Comparison of ENCODE assay signal across 15 mouse cellular contexts in genomic region chr15:99861536-99861935, GRCm38 (mm10). TPM values are rescaled to one million over a fixed set of nuclear protein-coding genes. Genes with fewer than 3 reads are reported as not detected.
DNase-seq lines count a peak whose midpoint lies in the region; ATAC-seq and TF ChIP-seq lines count a peak whose summit lies in the region.
"Had no signal": no experiment of that assay in that cellular context is flagged by ENCODE, and none has a peak within 500 bp of the region (broad histone marks: within the 10 kb centered on the region; RNA-seq: fewer than 3 reads in every experiment).

No protein-coding gene starts in this region.

- no peak overlapping the region for H3K4me3 ChIP-seq in intestine, embryonic 14.5 days (ENCODE audit: low read depth, low read length)
- no peak overlapping the region for H3K4me3 ChIP-seq in intestine, postnatal 0 days (ENCODE audit: low read depth, low read length)
- no peak overlapping the region for H3K4me3 ChIP-seq in midbrain, embryonic 10.5 days
- H3K4me3 ChIP-seq in midbrain, embryonic 14.5 days (replicated peaks; ENCODE audit: low read depth, low read length): no peak overlapping the region
- H3K4me3 ChIP-seq in intestine, embryonic 15.5 days (replicated peaks): no peak overlapping the region
- no peak overlapping the region for H3K4me3 ChIP-seq in stomach, embryonic 15.5 days (replicated peaks)
- H3K4me3 ChIP-seq: embryonic facial prominence, embryonic 13.5 days; midbrain, embryonic 13.5 days had no signal

- DNase-seq in intestine, embryonic 14.5 days (ENCODE audit: low spot score): no peak
- DNase-seq in midbrain, embryonic 10.5 days (ENCODE audit: low spot score): no peak
- no peak for DNase-seq in midbrain, embryonic 14.5 days
- DNase-seq in ovary, postnatal 10 days (ENCODE audit: low spot score): no peak
- DNase-seq: cerebellum, adult 11 months; kidney, adult 18-20 months; lung, postnatal 14 days had no signal

- H3K27ac ChIP-seq in intestine, embryonic 14.5 days (ENCODE audit: low read depth): peak overlapping the region; percentile 49
- H3K27ac ChIP-seq in intestine, postnatal 0 days (ENCODE audit: low read depth, low read length): no peak overlapping the region; the same call in 1 of the 2 replicates
- 0 out of 2 replicates have a peak overlapping the region, but pooled peaks have one; percentile 17 for H3K27ac ChIP-seq in midbrain, embryonic 10.5 days (replicated peaks)
- H3K27ac ChIP-seq in midbrain, embryonic 14.5 days (replicated peaks; ENCODE audit: low read depth, low read length): no peak overlapping the region
- 0 out of 2 replicates have a peak overlapping the region, but pooled peaks have one; percentile 5 for H3K27ac ChIP-seq in intestine, embryonic 15.5 days
- H3K27ac ChIP-seq in stomach, embryonic 15.5 days: peak overlapping the region; percentile 68; the same call in 1 of the 2 replicates
- H3K27ac ChIP-seq: embryonic facial prominence, embryonic 13.5 days; midbrain, embryonic 13.5 days had no signal

- no peaks in the 10 kb centered on the region for H3K9me3 ChIP-seq in intestine, embryonic 14.5 days (ENCODE audit: control insufficient read depth, low read length)
- H3K9me3 ChIP-seq in intestine, postnatal 0 days (ENCODE audit: control insufficient read depth): no peaks in the 10 kb centered on the region
- no peaks in the 10 kb centered on the region for H3K9me3 ChIP-seq in midbrain, embryonic 10.5 days (replicated peaks)
- no peaks in the 10 kb centered on the region for H3K9me3 ChIP-seq in midbrain, embryonic 14.5 days (ENCODE audit: control insufficient read depth, low read length)
- no peaks in the 10 kb centered on the region for H3K9me3 ChIP-seq in intestine, embryonic 15.5 days
- no peaks in the 10 kb centered on the region for H3K9me3 ChIP-seq in stomach, embryonic 15.5 days
- H3K9me3 ChIP-seq: embryonic facial prominence, embryonic 13.5 days; midbrain, embryonic 13.5 days had no signal

- peaks cover 8% of the 10 kb centered on the region; the same call in 1 of the 2 replicates for H3K4me1 ChIP-seq in intestine, embryonic 14.5 days (replicated peaks; ENCODE audit: control insufficient read depth, insufficient read depth, low read length)
- peaks cover 8% of the 10 kb centered on the region; the same call in 1 of the 2 replicates for H3K4me1 ChIP-seq in intestine, postnatal 0 days (replicated peaks; ENCODE audit: control insufficient read depth, insufficient read depth, low read length)
- peaks cover 13% of the 10 kb centered on the region for H3K4me1 ChIP-seq in midbrain, embryonic 10.5 days
- H3K4me1 ChIP-seq in midbrain, embryonic 14.5 days (ENCODE audit: control insufficient read depth, insufficient read depth, low read length): peaks cover 6% of the 10 kb centered on the region; the same call in 1 of the 2 replicates
- peaks cover 30% of the 10 kb centered on the region for H3K4me1 ChIP-seq in intestine, embryonic 15.5 days (replicated peaks)
- H3K4me1 ChIP-seq in stomach, embryonic 15.5 days: peaks cover 12% of the 10 kb centered on the region

- 66% methylated on average over 6 of the region's 6 CpGs for WGBS in intestine, embryonic 14.5 days
- 52% methylated on average over 6 of the region's 6 CpGs for WGBS in intestine, postnatal 0 days
- WGBS in midbrain, embryonic 10.5 days: 83% methylated on average over 6 of the region's 6 CpGs
- 85% methylated on average over 6 of the region's 6 CpGs for WGBS in midbrain, embryonic 14.5 days
- WGBS in intestine, embryonic 15.5 days: 56% methylated on average over 6 of the region's 6 CpGs
- WGBS in stomach, embryonic 15.5 days: 65% methylated on average over 6 of the region's 6 CpGs

- no peak overlapping the region for H3K4me2 ChIP-seq in intestine, embryonic 14.5 days (ENCODE audit: low read length)
- H3K4me2 ChIP-seq in intestine, postnatal 0 days (replicated peaks; ENCODE audit: low read depth): no peak overlapping the region
- no peak overlapping the region for H3K4me2 ChIP-seq in midbrain, embryonic 14.5 days (ENCODE audit: low read length)
- no peak overlapping the region for H3K4me2 ChIP-seq in intestine, embryonic 15.5 days (replicated peaks)
- no peak overlapping the region for H3K4me2 ChIP-seq in stomach, embryonic 15.5 days
- H3K4me2 ChIP-seq: embryonic facial prominence, embryonic 13.5 days; heart, embryonic 11.5 days; midbrain, embryonic 13.5 days had no signal

- ATAC-seq in intestine, embryonic 14.5 days (replicated peaks; ENCODE audit: low FRiP score, low TSS enrichment, low read depth): no peak
- no peak for ATAC-seq in intestine, postnatal 0 days
- no peak for ATAC-seq in midbrain, embryonic 14.5 days (ENCODE audit: low FRiP score, low TSS enrichment)
- no peak for ATAC-seq in intestine, embryonic 15.5 days
- ATAC-seq in stomach, embryonic 15.5 days (ENCODE audit: insufficient read depth, low FRiP score, low read depth): no peak
- ATAC-seq in frontal cortex, adult (ENCODE audit: low TSS enrichment): no peak
- ATAC-seq: forebrain, embryonic 14.5 days; midbrain, embryonic 13.5 days had no signal

- H3K36me3 ChIP-seq in intestine, embryonic 14.5 days (ENCODE audit: control insufficient read depth, insufficient read depth, low read length): no peaks in the 10 kb centered on the region
- 0 out of 2 replicates have a peak, but pooled peaks cover 6% of the 10 kb centered on the region for H3K36me3 ChIP-seq in intestine, postnatal 0 days (ENCODE audit: control insufficient read depth, insufficient read depth)
- peaks cover 4% of the 10 kb centered on the region; the same call in 1 of the 2 replicates for H3K36me3 ChIP-seq in midbrain, embryonic 10.5 days
- H3K36me3 ChIP-seq in midbrain, embryonic 14.5 days (ENCODE audit: control insufficient read depth, insufficient read depth, low read length): no peaks in the 10 kb centered on the region
- H3K36me3 ChIP-seq in intestine, embryonic 15.5 days: no peaks in the 10 kb centered on the region
- no peaks in the 10 kb centered on the region for H3K36me3 ChIP-seq in stomach, embryonic 15.5 days
- H3K36me3 ChIP-seq: embryonic facial prominence, embryonic 13.5 days; midbrain, embryonic 13.5 days had no signal

- H3K9ac ChIP-seq in intestine, embryonic 14.5 days (ENCODE audit: low read length): no peak overlapping the region
- no peak overlapping the region for H3K9ac ChIP-seq in intestine, postnatal 0 days (ENCODE audit: low read depth, low read length)
- no peak overlapping the region for H3K9ac ChIP-seq in midbrain, embryonic 14.5 days (replicated peaks; ENCODE audit: low read length)
- H3K9ac ChIP-seq in intestine, embryonic 15.5 days: no peak overlapping the region
- no peak overlapping the region for H3K9ac ChIP-seq in stomach, embryonic 15.5 days
- H3K9ac ChIP-seq: embryonic facial prominence, embryonic 13.5 days; midbrain, embryonic 13.5 days had no signal

- TF ChIP-seq CTCF in intestine, postnatal 0 days (IDR thresholded peaks at IDR 0.05; ENCODE audit: low read depth): no peak

- no peaks in the 10 kb centered on the region for H3K27me3 ChIP-seq in intestine, embryonic 14.5 days (replicated peaks; ENCODE audit: control insufficient read depth, insufficient read depth, low read length)
- H3K27me3 ChIP-seq in intestine, postnatal 0 days (replicated peaks; ENCODE audit: control insufficient read depth, insufficient read depth, low read length): no peaks in the 10 kb centered on the region
- no peaks in the 10 kb centered on the region for H3K27me3 ChIP-seq in midbrain, embryonic 10.5 days (ENCODE audit: low read depth, poor library complexity, severe bottlenecking)
- no peaks in the 10 kb centered on the region for H3K27me3 ChIP-seq in midbrain, embryonic 14.5 days (ENCODE audit: control insufficient read depth, insufficient read depth, low read length)
- no peaks in the 10 kb centered on the region for H3K27me3 ChIP-seq in intestine, embryonic 15.5 days (replicated peaks)
- H3K27me3 ChIP-seq in stomach, embryonic 15.5 days (replicated peaks): no peaks in the 10 kb centered on the region
- H3K27me3 ChIP-seq: embryonic facial prominence, embryonic 13.5 days; midbrain, embryonic 13.5 days had no signal

RNA-seq across cellular contexts. Expression of gene Lima1, which starts 13.7 kb away (rescaled TPM):
- polyA plus RNA-seq in intestine, embryonic 14.5 days (2014; fragmentation: Nextera tagmentation; extraction: Ambion mirVana): 80.3 and 87.9 TPM in 2 replicates
- polyA plus RNA-seq in intestine, postnatal 0 days (2015; fragmentation: Nextera tagmentation; extraction: Ambion mirVana): 64.3 and 78.9 TPM in 2 replicates
- polyA plus RNA-seq in midbrain, embryonic 10.5 days (2016; fragmentation: Nextera tagmentation; extraction: Ambion mirVana): 23.4 and 23.5 TPM in 2 replicates
- 8.5 and 15.3 TPM in 2 replicates for polyA plus RNA-seq in midbrain, embryonic 14.5 days (2014; fragmentation: Nextera tagmentation; extraction: Ambion mirVana)
- 86.5 and 96.4 TPM in 2 replicates for polyA plus RNA-seq in intestine, embryonic 15.5 days (2015; fragmentation: Nextera tagmentation; extraction: Ambion mirVana)
- polyA plus RNA-seq in stomach, embryonic 15.5 days (2015; fragmentation: Nextera tagmentation; extraction: Ambion mirVana): 71.2 and 78.3 TPM in 2 replicates

Comparison
In these comparisons a context has a peak if more than half of its experiments do, and no peak if none do; other contexts are left out.
1. H3K27ac ChIP-seq: peak in intestine, embryonic 14.5 days (single experiment), midbrain, embryonic 10.5 days (single experiment), intestine, embryonic 15.5 days (single experiment) and stomach, embryonic 15.5 days (single experiment); none in intestine, postnatal 0 days (single experiment) and midbrain, embryonic 14.5 days (single experiment).